Mouse (Mus musculus) neural tube, embryonic 12.5 days (tissue): Measurements from ENCODE around the gene Zscan26. TPM values are rescaled to one million over a fixed set of nuclear protein-coding genes. Genes with fewer than 3 reads are reported as not detected.
A peak's percentile ranks its signal among the peaks of the same experiment; 100 is the strongest.
"Not testable (repeated sequence)": the region's sequence is repeated elsewhere in the genome, so short reads cannot be mapped to it uniquely, and the experiment has no call there.

Experiments used
- ATAC-seq: fragments of 200-750 bp; cut with Nextera tagmentation; 2 replicates; pipeline ENCODE4 v1.8.0; 2017; ENCODE audit warnings: low read depth, mild to moderate bottlenecking, moderate TSS enrichment, moderate library complexity; ENCODE audit not compliant: low FRiP score
- H3K27ac ChIP-seq: fragments of 300-500 bp; sonication (generic); 2 replicates; pipeline ENCODE4 v1.5.1; 2016
- H3K27me3 ChIP-seq: fragments of 300-500 bp; sonication (generic); replicated peaks from 2 replicates; pipeline ENCODE4 v1.6.1; 2016; ENCODE audit warnings: mild to moderate bottlenecking
- H3K36me3 ChIP-seq: fragments of 300-500 bp; sonication (generic); 2 replicates; pipeline ENCODE4 v1.6.1; 2016; ENCODE audit warnings: mild to moderate bottlenecking
- H3K4me1 ChIP-seq: fragments of 300-500 bp; sonication (generic); 2 replicates; pipeline ENCODE4 v1.6.1; 2016
- H3K4me2 ChIP-seq: fragments of 300-500 bp; sonication (generic); replicated peaks from 2 replicates; pipeline ENCODE4 v1.6.1; 2016; ENCODE audit warnings: mild to moderate bottlenecking
- H3K4me3 ChIP-seq: fragments of 300-500 bp; sonication (generic); 2 replicates; pipeline ENCODE4 v1.5.1; 2016
- H3K9ac ChIP-seq: fragments of 300-500 bp; sonication (generic); 2 replicates; pipeline ENCODE4 v1.6.1; 2016; ENCODE audit warnings: mild to moderate bottlenecking
- H3K9me3 ChIP-seq: fragments of 300-500 bp; sonication (generic); 2 replicates; pipeline ENCODE4 v1.6.1; 2016; ENCODE audit warnings: mild to moderate bottlenecking
- WGBS: fragments of 180-500 bp; shearing (Covaris S2); methylation state at CpG from one replicate; pipeline ENCODE4 v1.1.7; 2016; 5-methylcytosine and 5-hydroxymethylcytosine counted together
- polyA plus RNA-seq: library from polyadenylated mRNA; unstranded; fragments of >200 nt; fragmentation: Nextera tagmentation; extraction: Ambion mirVana; gene quantifications from 2 replicates; pipeline ENCODE4 v1.2.1, GENCODE M21; 2016

Gene Zscan26
- polyA plus RNA-seq, 1 experiment from 2014 or later: 22.9 TPM

- WGBS: 49% methylated on average over 9 of the region's 9 CpGs
Observed at GRCm38 (mm10) chr13:21462516-21462915, 9.0 kb upstream of the Zscan26 start.

GRCm38 (mm10) chr13:21456347-21456746 lies 2.8 kb upstream of the Zscan26 start:
- H3K9ac ChIP-seq: no peak overlapping the region
- no peak overlapping the region for H3K4me2 ChIP-seq
- no peak overlapping the region for H3K4me3 ChIP-seq
- peaks cover 8% of the 10 kb centered on the region for H3K4me1 ChIP-seq
- no peaks in the 10 kb centered on the region for H3K36me3 ChIP-seq
- no peak for ATAC-seq
- no peak overlapping the region for H3K27ac ChIP-seq
- H3K27me3 ChIP-seq: no peaks in the 10 kb centered on the region
- WGBS: 22% methylated on average over 4 of the region's 4 CpGs
- no peaks in the 10 kb centered on the region for H3K9me3 ChIP-seq

More at GRCm38 (mm10) chr13:21462516-21462915, 9.0 kb upstream of the Zscan26 start:
- H3K4me1 ChIP-seq, H3K4me2 ChIP-seq, H3K36me3 ChIP-seq, ATAC-seq, H3K9ac ChIP-seq, H3K27ac ChIP-seq, H3K9me3 ChIP-seq, H3K27me3 ChIP-seq, H3K4me3 ChIP-seq: not testable (repeated sequence)

GRCm38 (mm10) chr13:21454133-21454532 lies 603 bp upstream of the Zscan26 start:
- no peak overlapping the region for H3K4me2 ChIP-seq
- peaks cover 8% of the 10 kb centered on the region for H3K4me1 ChIP-seq
- ATAC-seq: no peak
- H3K9me3 ChIP-seq: no peaks in the 10 kb centered on the region
- H3K9ac ChIP-seq: no peak overlapping the region
- no peaks in the 10 kb centered on the region for H3K36me3 ChIP-seq
- H3K27me3 ChIP-seq: no peaks in the 10 kb centered on the region
- H3K27ac ChIP-seq: no peak overlapping the region
- no peak overlapping the region for H3K4me3 ChIP-seq
- WGBS: 96% methylated on average over 3 of the region's 3 CpGs

- Histone ChIP-seq H3K36me3 (peaks cover 3% of the 10 kb centered on the region), H3K9ac (peak overlapping the region; percentile 71), H3K4me3 (peak overlapping the region; percentile 66), H3K27ac (no peak overlapping the region), H3K27me3 (no peaks in the 10 kb centered on the region), H3K9me3 (no peaks in the 10 kb centered on the region), H3K4me2 (peak overlapping the region; percentile 75), H3K4me1 (peaks cover 8% of the 10 kb centered on the region)
- no peak; the same call in 1 of the 2 replicates for ATAC-seq
- WGBS: 4% methylated on average over 13 of the region's 13 CpGs
Observed at GRCm38 (mm10) chr13:21453042-21453441, 488 bp downstream of the Zscan26 start.

GRCm38 (mm10) chr13:21447856-21448614 lies 5.5 kb downstream of the Zscan26 start:
- H3K9ac ChIP-seq: no peak overlapping the region
- no peak overlapping the region for H3K4me3 ChIP-seq
- peaks cover 8% of the 10 kb centered on the region for H3K4me1 ChIP-seq
- H3K27me3 ChIP-seq: no peaks in the 10 kb centered on the region
- ATAC-seq: no peak
- no peak overlapping the region for H3K4me2 ChIP-seq
- H3K9me3 ChIP-seq: no peaks in the 10 kb centered on the region
- peaks cover 41% of the 10 kb centered on the region for H3K36me3 ChIP-seq
- no peak overlapping the region for H3K27ac ChIP-seq
- 85% methylated on average over 16 of the region's 16 CpGs for WGBS

GRCm38 (mm10) chr13:21446796-21447195 lies 6.7 kb downstream of the Zscan26 start:
- no peaks in the 10 kb centered on the region for H3K27me3 ChIP-seq
- no peak overlapping the region for H3K9ac ChIP-seq
- H3K36me3 ChIP-seq: peaks cover 44% of the 10 kb centered on the region
- WGBS: 92% methylated on average over 9 of the region's 9 CpGs
- no peaks in the 10 kb centered on the region for H3K4me1 ChIP-seq
- ATAC-seq: no peak
- no peak overlapping the region for H3K4me3 ChIP-seq
- H3K27ac ChIP-seq: no peak overlapping the region
- no peak overlapping the region for H3K4me2 ChIP-seq
- H3K9me3 ChIP-seq: no peaks in the 10 kb centered on the region

GRCm38 (mm10) chr13:21441207-21441572 lies 12.3 kb downstream of the Zscan26 start:
- Histone ChIP-seq H3K9me3 (no peaks in the 10 kb centered on the region), H3K9ac (peak overlapping the region; percentile 65; the same call in 1 of the 2 replicates), H3K27me3 (no peaks in the 10 kb centered on the region), H3K27ac (no peak overlapping the region), H3K4me3 (peak overlapping the region; percentile 50), H3K36me3 (peaks cover 28% of the 10 kb centered on the region), H3K4me2 (peak overlapping the region; percentile 75), H3K4me1 (peaks cover 8% of the 10 kb centered on the region)
- ATAC-seq: peak; percentile 49
- 15% methylated on average over 10 of the region's 10 CpGs for WGBS

GRCm38 (mm10) chr13:21440503-21441206 lies 12.9 kb downstream of the Zscan26 start, which contains the start of gene Pgbd1:
Gene Pgbd1, minus strand, starts transcription at chr13:21441058.
- no peak within 1 kb of the TSS for H3K27ac ChIP-seq
- peaks cover 25% of the 10 kb centered on the region for H3K36me3 ChIP-seq
- peaks cover 8% of the 10 kb centered on the region for H3K4me1 ChIP-seq
- H3K9me3 ChIP-seq: no peaks in the 10 kb centered on the region
- WGBS: 1% methylated on average over 32 of the region's 32 CpGs
- no peaks in the 10 kb centered on the region for H3K27me3 ChIP-seq
- H3K4me2 ChIP-seq: peak within 1 kb of the TSS; percentile 75
- peak within 1 kb of the TSS; percentile 65 for H3K9ac ChIP-seq
- H3K4me3 ChIP-seq: peak within 1 kb of the TSS; percentile 50
- peak; percentile 94 for ATAC-seq

GRCm38 (mm10) chr13:21435476-21435875 lies 18.1 kb downstream of the Zscan26 start:
- no peak for ATAC-seq
- H3K9me3 ChIP-seq: no peaks in the 10 kb centered on the region
- H3K27ac ChIP-seq: no peak overlapping the region
- no peak overlapping the region for H3K4me2 ChIP-seq
- WGBS: 83% methylated on average over 4 of the region's 4 CpGs
- peaks cover 4% of the 10 kb centered on the region; the same call in 1 of the 2 replicates for H3K4me1 ChIP-seq
- no peak overlapping the region for H3K9ac ChIP-seq
- no peaks in the 10 kb centered on the region for H3K27me3 ChIP-seq
- no peaks in the 10 kb centered on the region for H3K36me3 ChIP-seq
- no peak overlapping the region for H3K4me3 ChIP-seq

- no peak for ATAC-seq
- H3K4me2 ChIP-seq: no peak overlapping the region
- 94% methylated on average over 1 of the region's 1 CpGs for WGBS
Observed at GRCm38 (mm10) chr13:21427631-21428030, 25.9 kb downstream of the Zscan26 start.

GRCm38 (mm10) chr13:21423301-21423700 lies 30.2 kb downstream of the Zscan26 start:
- Histone ChIP-seq H3K27ac (no peak overlapping the region), H3K9me3 (no peaks in the 10 kb centered on the region), H3K4me1 (no peaks in the 10 kb centered on the region), H3K4me3 (no peak overlapping the region), H3K4me2 (no peak overlapping the region), H3K36me3 (no peaks in the 10 kb centered on the region), H3K9ac (no peak overlapping the region), H3K27me3 (no peaks in the 10 kb centered on the region)
- no peak for ATAC-seq
- 73% methylated on average over 5 of the region's 5 CpGs for WGBS

More at GRCm38 (mm10) chr13:21427631-21428030, 25.9 kb downstream of the Zscan26 start:
- no peaks in the 10 kb centered on the region for H3K9me3 ChIP-seq
- no peaks in the 10 kb centered on the region for H3K27me3 ChIP-seq
- no peaks in the 10 kb centered on the region for H3K4me1 ChIP-seq
- no peak overlapping the region for H3K27ac ChIP-seq
- H3K4me3 ChIP-seq: no peak overlapping the region
- no peaks in the 10 kb centered on the region for H3K36me3 ChIP-seq
- H3K9ac ChIP-seq: no peak overlapping the region

- no peak overlapping the region for H3K27ac ChIP-seq
- no peaks in the 10 kb centered on the region for H3K36me3 ChIP-seq
- H3K4me3 ChIP-seq: no peak overlapping the region
- WGBS: 71% methylated on average over 6 of the region's 6 CpGs
- H3K9ac ChIP-seq: no peak overlapping the region
- H3K27me3 ChIP-seq: no peaks in the 10 kb centered on the region
- no peaks in the 10 kb centered on the region for H3K4me1 ChIP-seq
- H3K9me3 ChIP-seq: no peaks in the 10 kb centered on the region
- H3K4me2 ChIP-seq: no peak overlapping the region
- no peak for ATAC-seq
Observed at GRCm38 (mm10) chr13:21418865-21419264, 34.7 kb downstream of the Zscan26 start.
